8 mouse cellular contexts compared by ENCODE assay signal in the genomic region with DNA sequence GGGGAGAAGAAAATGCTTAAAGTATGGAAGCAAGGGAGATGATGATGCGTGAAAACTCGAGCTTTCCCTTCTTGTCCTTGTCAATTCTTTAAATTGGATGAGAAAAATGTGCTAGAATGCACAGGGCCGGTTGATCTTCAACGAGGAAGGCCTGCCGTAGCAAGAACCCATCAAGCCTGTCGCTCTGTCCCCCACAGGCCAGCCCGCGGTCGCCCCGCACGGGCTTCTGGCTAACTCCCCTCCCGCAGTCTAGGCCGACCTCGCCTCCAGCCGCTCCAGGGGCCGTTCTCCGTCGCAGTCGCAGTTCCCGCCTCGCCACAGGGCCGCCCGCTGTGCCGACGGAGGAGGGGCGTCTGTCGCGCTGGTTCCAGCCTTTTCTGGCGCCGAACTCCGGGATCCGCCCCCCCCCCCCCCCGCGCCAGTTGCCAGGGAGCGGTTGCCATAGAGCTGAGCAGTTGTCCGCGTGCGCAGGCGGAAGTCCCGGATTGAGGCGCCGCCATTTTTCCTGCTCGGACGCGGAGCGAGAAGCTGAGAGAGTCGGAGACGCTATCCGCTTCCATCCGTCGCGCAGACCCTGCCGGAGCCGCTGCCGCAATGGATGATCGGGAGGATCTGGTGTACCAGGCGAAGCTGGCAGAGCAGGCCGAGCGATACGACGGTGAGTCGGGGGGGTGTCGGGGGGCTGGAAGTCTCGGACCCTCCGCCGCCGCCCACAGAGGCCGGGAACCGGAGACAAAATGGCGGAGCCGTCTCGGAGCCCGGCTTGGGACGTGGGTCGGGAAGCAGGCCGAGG. TPM values are rescaled to one million over a fixed set of nuclear protein-coding genes. Genes with fewer than 3 reads are reported as not detected.
DNase-seq lines count a peak whose midpoint lies in the region; ATAC-seq and TF ChIP-seq lines count a peak whose summit lies in the region.

A gene (plus strand): TSS at position 436 of the 793 bp plus-strand sequence.

- peak; percentile 88 for DNase-seq in 3T3-L1 (ENCODE audit: low read depth, low spot score)
- DNase-seq in adrenal gland, postnatal 4 days (ENCODE audit: low spot score in 2 of 2), result peak; percentile 73 to 84
- DNase-seq in embryonic facial prominence, embryonic 14.5 days (ENCODE audit: low spot score), result peak; percentile 96
- peak; percentile 91 for DNase-seq in heart, adult 8-10 months (ENCODE audit: low spot score)
- peak; percentile 93 for DNase-seq in kidney, adult 9 months
- peak; percentile 94 for DNase-seq in limb, embryonic 14.5 days (ENCODE audit: low spot score)
- DNase-seq in midbrain, postnatal 0 days (ENCODE audit: low spot score), result peak; percentile 94
- DNase-seq in spleen, postnatal 36 days (ENCODE audit: low spot score in 2 of 2), result peak; percentile 83 to 87

- 2% methylated on average over 44 of the region's 76 CpGs for WGBS in embryonic facial prominence, embryonic 14.5 days
- WGBS in limb, embryonic 14.5 days, result under 1% methylated on average over 46 of the region's 76 CpGs
- WGBS in midbrain, postnatal 0 days, result under 1% methylated on average over 74 of the region's 76 CpGs

- no peak for TF ChIP-seq CTCF in midbrain, postnatal 0 days (IDR thresholded peaks at IDR 0.05)

- TF ChIP-seq POLR2A in limb, embryonic 14.5 days (IDR thresholded peaks at IDR 0.05; ENCODE audit: borderline replicate concordance, extremely low read depth, insufficient read depth, insufficient read length), result peak; percentile 91; the same call in 1 of the 2 replicates

- peak within 1 kb of the TSS; percentile 89 for H3K4me2 ChIP-seq in embryonic facial prominence, embryonic 14.5 days (ENCODE audit: low read depth, low read length)
- peak within 1 kb of the TSS; percentile 85 for H3K4me2 ChIP-seq in limb, embryonic 14.5 days (replicated peaks; ENCODE audit: low read depth, low read length, severe bottlenecking)
- peak within 1 kb of the TSS; percentile 73 for H3K4me2 ChIP-seq in midbrain, postnatal 0 days (ENCODE audit: low read depth, low read length, poor library complexity, severe bottlenecking)

- H3K36me3 ChIP-seq in embryonic facial prominence, embryonic 14.5 days (ENCODE audit: control insufficient read depth, insufficient read depth, low read length), result 0 out of 2 replicates have a peak, but pooled peaks cover 7% of the 10 kb centered on the region
- no peaks in the 10 kb centered on the region; the same call in 1 of the 2 replicates for H3K36me3 ChIP-seq in limb, embryonic 14.5 days (ENCODE audit: control insufficient read depth, insufficient read depth, low read length)
- H3K36me3 ChIP-seq in midbrain, postnatal 0 days (ENCODE audit: insufficient read depth, low read length), result no peaks in the 10 kb centered on the region

- H3K9me3 ChIP-seq in embryonic facial prominence, embryonic 14.5 days (ENCODE audit: control insufficient read depth, low read length), result no peaks in the 10 kb centered on the region
- H3K9me3 ChIP-seq in limb, embryonic 14.5 days (ENCODE audit: control insufficient read depth, low read length), result no peaks in the 10 kb centered on the region
- H3K9me3 ChIP-seq in midbrain, postnatal 0 days (ENCODE audit: low read length), result no peaks in the 10 kb centered on the region

- peaks cover 23% of the 10 kb centered on the region for H3K4me1 ChIP-seq in embryonic facial prominence, embryonic 14.5 days (ENCODE audit: control insufficient read depth, insufficient read depth, low read length)
- H3K4me1 ChIP-seq in limb, embryonic 14.5 days (ENCODE audit: control insufficient read depth, insufficient read depth, low read length), result peaks cover 29% of the 10 kb centered on the region
- H3K4me1 ChIP-seq in midbrain, postnatal 0 days (ENCODE audit: insufficient read depth, low read length), result peaks cover 12% of the 10 kb centered on the region; the same call in 1 of the 2 replicates

- peak; percentile 95 for ATAC-seq in embryonic facial prominence, embryonic 14.5 days (ENCODE audit: low read depth)
- ATAC-seq in limb, embryonic 14.5 days (ENCODE audit: low FRiP score, low read depth), result peak; percentile 93
- ATAC-seq in midbrain, postnatal 0 days (ENCODE audit: low FRiP score), result peak; percentile 93

- H3K9ac ChIP-seq in embryonic facial prominence, embryonic 14.5 days (ENCODE audit: low read depth, low read length), result peak within 1 kb of the TSS; percentile 99
- H3K9ac ChIP-seq in limb, embryonic 14.5 days (ENCODE audit: low read depth, low read length, severe bottlenecking), result peak within 1 kb of the TSS; percentile 99
- peak within 1 kb of the TSS; percentile 98 for H3K9ac ChIP-seq in midbrain, postnatal 0 days (replicated peaks; ENCODE audit: low read length, poor library complexity, severe bottlenecking)

- H3K27ac ChIP-seq in embryonic facial prominence, embryonic 14.5 days (replicated peaks; ENCODE audit: low read depth, low read length), result peak within 1 kb of the TSS; percentile 98
- H3K27ac ChIP-seq in limb, embryonic 14.5 days (replicated peaks; ENCODE audit: low read depth, low read length), result peak within 1 kb of the TSS; percentile 97
- H3K27ac ChIP-seq in midbrain, postnatal 0 days (ENCODE audit: low read depth, low read length), result peak within 1 kb of the TSS; percentile 100

- H3K27me3 ChIP-seq in embryonic facial prominence, embryonic 14.5 days (replicated peaks; ENCODE audit: control insufficient read depth, insufficient read depth, low read length), result no peaks in the 10 kb centered on the region
- H3K27me3 ChIP-seq in limb, embryonic 14.5 days (ENCODE audit: control insufficient read depth, insufficient read depth, low read length), result no peaks in the 10 kb centered on the region
- H3K27me3 ChIP-seq in midbrain, postnatal 0 days (ENCODE audit: insufficient read depth, low read length), result no peaks in the 10 kb centered on the region

- H3K4me3 ChIP-seq in embryonic facial prominence, embryonic 14.5 days (ENCODE audit: low read depth, low read length), result peak within 1 kb of the TSS; percentile 89
- H3K4me3 ChIP-seq in limb, embryonic 14.5 days (replicated peaks; ENCODE audit: low read length), result peak within 1 kb of the TSS; percentile 83
- peak within 1 kb of the TSS; percentile 85 for H3K4me3 ChIP-seq in midbrain, postnatal 0 days (ENCODE audit: low read depth, low read length)

RNA-seq across cellular contexts. Expression of the gene that starts here (rescaled TPM):
- total RNA-seq in adrenal gland, postnatal 4 days (2021), result 100 to 1,000 TPM; 648 to 744 TPM
- polyA plus RNA-seq in embryonic facial prominence, embryonic 14.5 days (2014; fragmentation: Nextera tagmentation; extraction: Ambion mirVana), result 788 and 838 TPM in 2 replicates
- 100 to 1,000 TPM; 471 to 532 (median 523) TPM for total RNA-seq in heart, adult 8-10 months (2022)
- 561 and 629 TPM in 2 replicates for polyA plus RNA-seq in limb, embryonic 14.5 days (2012; rRNA removed)
- 772 and 815 TPM in 2 replicates for polyA plus RNA-seq in limb, embryonic 14.5 days (2014; fragmentation: Nextera tagmentation; extraction: Ambion mirVana)
- total RNA-seq in midbrain, postnatal 0 days (2014; rRNA removed), result 341 and 436 TPM in 2 replicates
- polyA plus RNA-seq in midbrain, postnatal 0 days (2015; fragmentation: Nextera tagmentation; extraction: Ambion mirVana), result 1,643 and 1,657 TPM in 2 replicates

Comparison
In these comparisons a context has a peak if more than half of its experiments do, and no peak if none do; other contexts are left out.
1. Peak in every context shown above with its lines: DNase-seq, ATAC-seq, H3K4me3 ChIP-seq and H3K27ac ChIP-seq.